Mouse (Mus musculus): ENCODE results near the gene Rnase1.
A peak's percentile ranks its signal among the peaks of the same experiment; 100 is the strongest.
"Not testable (repeated sequence)": the region's sequence is repeated elsewhere in the genome, so short reads cannot be mapped to it uniquely, and the experiment has no call there.

The Rnase1 gene

DNA sequence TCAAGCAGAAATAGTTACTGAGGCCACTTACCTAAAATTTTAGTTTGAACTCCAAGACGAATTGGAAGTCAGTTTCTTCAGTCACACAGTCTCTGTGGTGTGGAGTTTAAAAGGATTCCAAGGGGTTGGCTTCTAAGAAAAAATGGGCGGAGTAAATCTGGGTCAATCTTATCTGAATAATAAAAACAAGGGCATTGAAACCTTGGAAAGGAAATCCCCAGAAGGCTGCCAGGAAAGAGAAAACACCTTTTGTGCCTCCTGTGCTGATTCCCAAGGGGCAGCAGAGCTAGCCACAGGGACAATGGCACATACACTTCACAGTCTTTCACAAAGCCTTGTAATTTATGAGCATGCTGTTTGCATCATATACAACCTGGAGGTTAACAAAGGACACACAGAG lies at the start of gene Rnase1:
Gene Rnase1 (minus strand): TSS at position 101 of the 400 bp plus-strand sequence.
- DNase-seq (ENCODE audit: low spot score in 2 of 2) = no peak

DNA sequence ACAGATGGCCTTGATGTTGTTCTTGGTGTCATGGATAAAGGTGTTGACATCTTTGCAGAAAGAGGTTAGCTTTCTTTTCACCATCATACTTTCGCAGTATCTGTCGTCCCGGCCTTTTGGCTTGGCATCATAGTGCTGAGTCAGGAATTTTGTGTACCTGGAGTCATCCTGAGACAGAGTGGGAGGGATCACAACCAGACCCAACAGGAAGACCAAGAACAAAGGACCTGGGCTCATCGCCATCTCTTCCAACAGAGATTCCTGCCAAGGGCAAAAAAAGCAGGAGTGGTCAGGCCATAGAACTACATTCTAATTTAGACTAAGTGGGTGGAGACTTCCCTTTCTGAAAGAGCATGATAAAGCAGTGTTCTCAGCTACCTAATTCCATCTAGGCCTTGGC lies 49.1 kb upstream of the Rnase1 start:
- no peak for DNase-seq (ENCODE audit: low spot score in 2 of 2)

DNA sequence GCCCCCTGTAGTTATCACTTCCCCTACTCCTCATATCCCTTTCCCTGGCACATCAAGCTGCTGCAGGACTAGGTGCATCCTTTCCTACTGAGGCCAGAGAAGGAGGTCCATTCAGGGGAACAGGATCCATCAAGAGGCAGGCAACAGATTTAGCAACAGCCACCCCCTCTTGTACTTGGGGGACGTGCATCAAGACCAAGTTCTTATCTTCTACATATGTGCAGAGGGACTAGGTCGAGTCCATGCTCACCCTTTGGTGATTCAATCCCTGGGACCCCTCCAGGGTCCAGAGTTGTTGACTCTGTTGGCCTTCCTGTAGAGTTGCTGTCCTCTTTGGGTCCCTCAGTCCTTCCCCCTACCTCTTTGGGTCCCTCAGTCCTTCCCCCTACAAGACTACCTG lies 34.5 kb upstream of the Rnase1 start:
- DNase-seq (ENCODE audit: low spot score in 2 of 2) = not testable (repeated sequence)

DNA sequence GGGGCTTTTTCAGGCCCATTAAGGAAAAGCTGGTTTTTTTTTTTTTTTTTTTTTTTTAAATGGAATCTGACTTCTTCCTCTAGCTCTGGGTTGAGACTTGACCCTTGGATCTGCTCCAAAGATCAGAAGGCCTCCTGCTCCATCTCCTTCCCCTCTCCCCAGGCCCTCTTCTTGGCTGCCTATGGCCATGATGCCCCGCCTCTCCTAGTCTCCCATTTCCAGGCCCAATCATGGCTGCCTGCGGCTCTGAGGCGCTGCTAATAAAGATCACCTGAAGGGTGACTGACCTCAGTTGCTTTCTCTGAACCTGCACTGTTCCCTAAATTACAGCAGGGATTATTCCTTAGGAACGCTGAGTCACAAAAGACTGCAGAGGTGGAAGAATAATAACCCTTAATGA lies 27.3 kb upstream of the Rnase1 start:
- no peak for DNase-seq (ENCODE audit: low spot score in 2 of 2)

GRCm38 (mm10) chr14:51172947-51173346 lies 26.4 kb upstream of the Rnase1 start:
- not testable (repeated sequence) for DNase-seq (ENCODE audit: low spot score in 2 of 2)

DNA sequence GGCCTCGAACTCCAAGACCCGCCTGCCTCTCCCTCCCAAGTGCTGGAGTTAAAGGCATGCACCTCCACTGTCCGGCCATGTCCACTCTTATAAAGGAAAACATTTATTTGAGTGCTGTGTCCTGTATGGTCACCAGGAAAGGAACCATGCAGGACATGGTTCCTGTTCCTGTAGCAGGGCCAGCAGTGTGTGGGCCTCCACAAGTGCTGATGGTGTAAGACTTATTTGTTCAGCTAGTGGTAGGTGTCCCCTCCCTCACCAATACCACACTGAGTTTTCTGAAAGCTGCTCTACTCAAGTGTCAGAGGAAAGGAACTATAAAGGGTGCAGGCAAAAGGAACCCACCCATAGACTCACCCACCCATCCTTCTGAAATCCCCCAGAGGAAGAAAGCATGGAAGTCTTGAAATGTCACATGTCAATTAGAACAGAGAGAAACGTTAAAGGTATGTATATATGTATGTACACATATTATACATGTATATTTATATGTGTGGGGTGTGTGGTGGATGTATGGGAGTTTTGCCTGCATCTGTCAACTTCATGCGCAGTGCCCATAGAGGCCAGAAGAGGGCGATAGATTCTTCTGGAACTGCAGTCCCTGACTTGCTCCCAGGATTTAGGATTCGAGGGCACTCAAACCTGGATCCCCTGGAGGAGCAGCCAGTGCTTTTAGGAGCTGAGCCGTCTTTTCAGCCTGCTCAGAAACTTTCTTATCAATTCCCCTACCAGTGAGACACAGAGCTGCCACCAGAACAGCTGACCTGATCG lies 25.7 kb upstream of the Rnase1 start:
- DNase-seq (ENCODE audit: low spot score in 2 of 2) = not testable (repeated sequence)

DNA sequence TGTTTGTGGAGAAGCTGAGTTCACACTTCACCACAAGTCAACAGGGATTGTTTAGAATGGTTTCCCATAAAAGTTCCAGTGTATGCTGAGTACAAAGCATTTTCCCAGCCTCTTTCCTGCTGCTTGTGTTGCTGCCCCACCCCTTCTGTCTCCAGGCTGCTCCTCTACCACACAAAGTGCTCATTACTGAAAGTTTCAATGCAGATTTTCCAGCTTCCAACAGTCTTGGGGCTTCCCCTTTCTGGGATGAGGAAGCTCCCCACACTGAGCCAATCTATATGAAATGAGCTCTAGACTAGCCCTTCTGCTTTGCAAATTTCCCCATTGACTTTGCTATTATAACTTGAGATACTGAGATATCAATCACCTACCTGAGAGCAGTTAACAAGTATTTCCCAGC lies 19.5 kb upstream of the Rnase1 start:
- DNase-seq (ENCODE audit: low spot score in 2 of 2) = no peak

GRCm38 (mm10) chr14:51165435-51165834 lies 18.9 kb upstream of the Rnase1 start:
- no peak for DNase-seq (ENCODE audit: low spot score in 2 of 2)

DNA sequence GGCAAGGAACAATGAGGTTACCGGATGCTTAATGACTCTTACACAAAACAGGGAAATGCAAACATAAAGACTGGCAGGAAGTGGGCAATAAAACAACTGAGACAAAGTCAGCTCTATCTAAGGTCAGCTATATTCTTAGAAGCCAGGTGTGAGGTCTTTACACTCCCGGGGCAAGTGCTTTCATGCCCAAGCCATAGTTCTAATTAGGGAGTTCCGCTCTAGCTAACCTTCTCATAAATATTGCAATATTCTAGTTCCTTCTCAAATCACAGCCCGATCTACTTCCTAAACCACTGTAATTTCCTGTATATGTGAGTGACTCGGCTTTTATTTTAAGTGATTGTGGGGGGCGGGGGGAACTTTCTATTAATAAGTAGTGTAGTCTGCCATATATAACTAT lies 16.7 kb upstream of the Rnase1 start:
- not testable (repeated sequence) for DNase-seq (ENCODE audit: low spot score in 2 of 2)

GRCm38 (mm10) chr14:51161976-51162375 lies 15.4 kb upstream of the Rnase1 start, which contains the start of gene Rnase2b:
Gene Rnase2b, plus strand, starts transcription at chr14:51162260.
- DNase-seq (ENCODE audit: low spot score in 2 of 2) = not testable (repeated sequence)

DNA sequence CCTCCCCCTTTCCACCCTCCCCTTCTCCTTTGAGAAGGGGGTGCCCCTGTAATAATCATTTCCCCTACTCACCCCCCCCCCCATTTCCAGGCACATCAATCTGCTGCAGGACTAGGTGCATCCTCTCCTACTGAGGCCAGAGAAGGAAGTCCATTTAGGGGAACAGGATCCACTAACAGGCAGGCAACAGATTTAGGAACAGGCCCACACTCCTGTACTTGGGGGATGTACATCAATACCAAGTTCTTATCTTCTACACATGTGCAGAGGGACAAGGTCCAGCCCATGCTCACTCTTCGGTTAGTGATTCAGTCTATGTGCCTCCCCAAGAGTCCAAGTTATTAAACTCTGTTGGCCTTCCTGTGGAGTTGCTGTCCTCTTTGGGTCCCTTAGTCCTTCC lies 10.5 kb upstream of the Rnase1 start:
- DNase-seq (ENCODE audit: low spot score in 2 of 2) = no peak

GRCm38 (mm10) chr14:51156736-51157068 lies 10.1 kb upstream of the Rnase1 start:
- no peak for DNase-seq (ENCODE audit: low spot score in 2 of 2)

DNA sequence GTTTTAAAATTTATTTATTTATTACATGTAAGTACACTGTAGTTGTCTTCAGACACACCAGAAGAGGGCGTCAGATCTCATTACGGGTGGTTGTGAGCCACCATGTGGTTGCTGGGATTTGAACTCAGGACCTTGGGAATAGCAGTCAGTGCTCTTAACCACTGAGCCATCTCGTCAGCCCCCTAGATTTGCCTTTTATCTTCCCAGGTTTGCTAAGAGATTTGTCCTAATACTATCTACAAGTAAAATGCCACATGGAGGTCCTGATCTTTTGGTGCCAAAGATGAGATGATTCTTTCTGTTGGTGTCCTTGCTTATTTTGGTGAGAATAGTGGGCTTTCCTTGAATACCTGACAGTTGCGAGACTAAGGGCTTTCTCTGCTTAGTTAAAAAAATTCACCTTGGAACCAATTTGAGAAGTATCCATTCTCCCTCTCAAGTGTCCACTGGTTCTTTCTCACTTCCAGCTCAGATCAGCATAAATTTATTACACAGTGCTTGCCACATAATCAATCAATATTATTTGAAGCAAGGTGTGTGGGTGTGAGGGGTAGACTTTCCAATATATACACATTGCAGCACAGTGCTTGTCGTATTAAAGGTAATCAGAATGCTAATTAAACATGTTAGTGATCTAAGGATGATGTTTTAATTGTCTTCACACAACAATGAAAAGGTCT lies 9.6 kb upstream of the Rnase1 start:
- no peak for DNase-seq (ENCODE audit: low spot score in 2 of 2)

- DNase-seq (ENCODE audit: low spot score in 2 of 2) = no peak
Measured at GRCm38 (mm10) chr14:51152249-51152870, 5.8 kb upstream of the Rnase1 start.

DNA sequence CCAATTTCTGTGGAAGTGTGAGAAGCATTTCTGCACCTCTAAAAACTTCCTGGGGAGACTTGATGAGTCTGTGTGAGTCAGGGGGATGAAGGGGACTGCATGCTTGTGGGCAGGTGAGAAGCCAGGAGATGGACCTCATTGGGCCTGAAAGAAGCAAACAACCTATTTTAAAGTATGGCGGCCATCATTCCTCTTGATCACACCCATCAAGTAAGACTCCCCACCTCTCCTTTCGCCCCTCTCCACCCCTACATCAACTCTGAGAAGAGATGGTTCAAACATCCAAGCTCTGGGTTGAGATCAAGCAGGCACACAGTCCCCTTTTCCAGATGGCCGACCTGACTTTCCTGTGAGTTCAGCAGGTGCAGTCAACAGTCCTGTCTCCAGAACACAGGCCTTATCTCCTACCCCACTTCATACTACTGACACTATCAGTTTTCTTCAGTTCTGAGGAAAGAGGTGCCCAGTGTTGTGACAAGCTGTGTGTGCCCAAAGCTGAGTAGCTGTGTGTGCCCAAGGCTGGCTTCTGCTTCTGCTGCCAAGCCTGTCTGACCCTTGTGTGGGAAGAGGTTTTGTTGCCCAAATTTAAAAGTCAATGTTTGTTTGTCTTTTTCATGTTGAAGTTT lies 3.7 kb upstream of the Rnase1 start:
- DNase-seq (ENCODE audit: low spot score in 2 of 2) = no peak

- no peak for DNase-seq (ENCODE audit: low spot score in 2 of 2)
Measured at GRCm38 (mm10) chr14:51149164-51149563, 2.6 kb upstream of the Rnase1 start.

DNA sequence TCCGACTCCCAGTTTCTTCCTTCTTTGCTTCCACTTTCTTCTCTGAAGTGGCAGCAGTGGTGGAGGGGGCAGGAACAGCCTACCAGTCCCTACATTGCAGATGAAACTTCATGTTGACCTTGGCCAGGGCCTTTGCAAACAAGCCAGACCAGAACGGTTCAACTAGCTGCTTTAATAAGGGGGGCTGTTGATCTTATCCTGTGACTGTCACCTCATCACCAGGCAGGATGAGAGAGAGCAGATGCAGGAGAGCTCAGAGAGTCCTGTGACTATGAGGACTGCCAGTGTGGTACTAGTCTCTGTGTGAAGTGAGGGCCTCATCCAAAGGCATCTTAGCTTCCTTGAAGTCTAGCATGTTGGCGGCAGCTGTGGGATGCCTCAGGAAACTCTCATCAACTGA lies 1.4 kb upstream of the Rnase1 start:
- no peak for DNase-seq (ENCODE audit: low spot score in 2 of 2)

- no peak for DNase-seq (ENCODE audit: low spot score in 2 of 2)
Measured at GRCm38 (mm10) chr14:51145521-51145920, 1.1 kb downstream of the Rnase1 start.

DNA sequence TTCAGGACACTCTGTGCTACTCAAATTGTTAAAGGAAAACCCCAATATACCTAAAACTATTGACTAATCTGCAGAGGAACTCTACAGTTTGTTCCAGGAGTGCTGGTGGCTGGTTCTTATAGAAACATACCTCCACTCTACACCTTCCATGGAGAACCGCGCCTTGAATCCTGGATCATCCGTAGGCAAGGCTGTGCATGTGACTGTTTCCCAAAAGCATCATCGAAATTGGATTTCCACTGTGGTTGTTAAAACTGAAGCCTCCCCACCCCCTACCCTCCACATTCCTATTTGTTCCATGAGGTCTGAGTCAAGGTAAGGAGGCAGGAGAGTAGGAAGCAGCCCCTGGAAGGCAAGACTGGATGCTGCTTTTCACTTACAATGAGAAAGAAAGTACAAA lies 2.1 kb downstream of the Rnase1 start:
- no peak for DNase-seq (ENCODE audit: low spot score in 2 of 2)

DNA sequence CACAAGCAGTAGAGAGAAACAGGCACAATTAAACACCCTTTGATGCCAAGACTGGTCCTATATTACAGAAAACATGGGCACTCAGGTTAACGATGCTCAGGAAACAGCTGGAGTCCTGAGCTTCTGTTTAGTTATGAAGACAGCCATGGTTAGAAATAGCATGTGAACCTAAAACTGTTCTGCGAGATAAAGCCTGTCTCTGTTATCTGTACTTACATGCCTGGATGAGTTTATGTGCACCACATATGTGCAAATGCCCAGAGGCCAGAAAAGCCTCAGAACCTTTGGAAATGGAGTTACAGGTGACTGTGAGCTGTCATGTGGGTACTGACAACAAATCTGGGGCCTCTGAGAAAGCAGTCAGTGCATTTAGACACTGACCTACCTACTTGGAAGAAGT lies 2.6 kb downstream of the Rnase1 start:
- peak in 1 of 2 experiments; percentile 39 for DNase-seq (ENCODE audit: low spot score in 2 of 2)

DNA sequence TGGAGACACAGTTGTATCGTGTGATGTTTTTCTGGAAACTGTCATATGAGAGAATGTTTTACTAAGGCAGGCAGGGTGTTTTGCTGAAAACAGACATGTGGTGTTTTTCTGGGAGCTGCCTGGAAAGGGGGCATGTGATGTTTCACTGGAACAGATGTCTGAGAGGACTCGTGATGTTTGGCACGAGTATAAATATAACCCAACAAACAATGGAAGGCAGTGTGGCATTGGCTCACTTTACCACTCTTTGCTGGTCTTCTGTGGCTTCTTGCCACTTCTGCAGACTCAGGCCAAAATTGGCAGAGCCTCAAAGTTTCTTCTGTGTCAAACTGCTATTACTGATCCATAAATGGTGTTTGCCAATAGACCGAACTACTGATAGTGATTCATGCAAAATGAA lies 3.3 kb downstream of the Rnase1 start:
- no peak for DNase-seq (ENCODE audit: low spot score in 2 of 2)

DNA sequence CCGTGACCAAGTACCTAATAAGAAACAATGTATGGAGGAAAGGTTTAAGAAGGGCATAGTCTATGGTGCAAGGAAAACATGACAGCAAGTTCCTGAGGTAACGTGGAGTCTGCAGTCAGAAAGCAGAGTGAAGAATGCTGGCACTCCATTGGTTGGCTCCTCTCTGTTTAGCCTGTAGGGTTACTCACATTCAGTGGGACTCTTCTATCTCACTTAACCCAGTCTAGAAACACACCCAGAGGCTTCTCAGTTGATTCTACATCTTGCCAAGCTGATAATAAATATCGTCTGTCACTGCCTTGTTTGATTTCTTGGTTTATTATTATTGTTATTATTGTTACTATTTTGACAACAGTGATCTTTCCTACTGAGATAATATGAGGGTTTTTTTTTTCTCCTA lies 4.0 kb downstream of the Rnase1 start:
- DNase-seq (ENCODE audit: low spot score in 2 of 2) = peak in 1 of 2 experiments; percentile 27
